ENCODE assay signal across 16 mouse cellular contexts in the genomic region with DNA sequence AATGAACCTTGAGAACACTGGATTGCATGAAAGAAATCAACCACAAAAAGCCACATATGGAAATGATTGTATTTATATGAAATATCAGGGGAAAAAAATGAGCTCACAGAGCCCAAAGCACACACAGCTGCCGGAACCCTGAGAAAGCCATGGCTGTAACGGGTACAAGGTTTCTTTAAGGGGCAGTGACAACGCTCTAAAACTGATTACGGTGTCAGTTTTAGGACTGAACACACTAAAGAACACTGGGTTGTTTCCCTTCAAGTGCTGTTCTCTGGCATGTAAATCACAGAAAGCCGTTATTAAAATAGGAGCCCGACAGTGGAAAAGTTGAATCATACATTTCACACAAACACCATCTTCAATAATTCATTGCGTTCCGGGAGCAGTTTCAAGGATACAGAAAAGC. TPM values are rescaled to one million over a fixed set of nuclear protein-coding genes. Genes with fewer than 3 reads are reported as not detected.
A peak's percentile ranks its signal among the peaks of the same experiment; 100 is the strongest.
DNase-seq lines count a peak whose midpoint lies in the region; ATAC-seq and TF ChIP-seq lines count a peak whose summit lies in the region.
"Had no signal": no experiment of that assay in that cellular context is flagged by ENCODE, and none has a peak within 500 bp of the region (broad histone marks: within the 10 kb centered on the region; RNA-seq: fewer than 3 reads in every experiment).

No protein-coding gene starts in this region.

- no peaks in the 10 kb centered on the region for H3K27me3 ChIP-seq in intestine, embryonic 14.5 days (replicated peaks; ENCODE audit: control insufficient read depth, insufficient read depth, low read length)
- no peaks in the 10 kb centered on the region for H3K27me3 ChIP-seq in intestine, postnatal 0 days (replicated peaks; ENCODE audit: control insufficient read depth, insufficient read depth, low read length)
- H3K27me3 ChIP-seq in midbrain, embryonic 14.5 days (ENCODE audit: control insufficient read depth, insufficient read depth, low read length) = no peaks in the 10 kb centered on the region
- H3K27me3 ChIP-seq in midbrain, embryonic 15.5 days (replicated peaks) = no peaks in the 10 kb centered on the region
- H3K27me3 ChIP-seq: forebrain, embryonic 15.5 days; liver, embryonic 15.5 days; midbrain, embryonic 12.5 days; neural tube, embryonic 13.5 days had no signal

- H3K4me1 ChIP-seq in intestine, embryonic 14.5 days (replicated peaks; ENCODE audit: control insufficient read depth, insufficient read depth, low read length) = peaks cover 48% of the 10 kb centered on the region
- H3K4me1 ChIP-seq in intestine, postnatal 0 days (replicated peaks; ENCODE audit: control insufficient read depth, insufficient read depth, low read length) = peaks cover 6% of the 10 kb centered on the region; the same call in 1 of the 2 replicates
- 0 out of 2 replicates have a peak, but pooled peaks cover 3% of the 10 kb centered on the region for H3K4me1 ChIP-seq in midbrain, embryonic 14.5 days (ENCODE audit: control insufficient read depth, insufficient read depth, low read length)
- no peaks in the 10 kb centered on the region for H3K4me1 ChIP-seq in midbrain, embryonic 15.5 days
- H3K4me1 ChIP-seq: liver, embryonic 15.5 days had no signal

- no peaks in the 10 kb centered on the region for H3K9me3 ChIP-seq in intestine, embryonic 14.5 days (ENCODE audit: control insufficient read depth, low read length)
- H3K9me3 ChIP-seq in intestine, postnatal 0 days (ENCODE audit: control insufficient read depth) = no peaks in the 10 kb centered on the region
- H3K9me3 ChIP-seq in midbrain, embryonic 14.5 days (ENCODE audit: control insufficient read depth, low read length) = no peaks in the 10 kb centered on the region
- no peaks in the 10 kb centered on the region for H3K9me3 ChIP-seq in midbrain, embryonic 15.5 days
- H3K9me3 ChIP-seq: forebrain, embryonic 15.5 days; liver, embryonic 15.5 days; midbrain, embryonic 12.5 days; neural tube, embryonic 13.5 days had no signal

- no peaks in the 10 kb centered on the region for H3K36me3 ChIP-seq in intestine, embryonic 14.5 days (ENCODE audit: control insufficient read depth, insufficient read depth, low read length)
- no peaks in the 10 kb centered on the region for H3K36me3 ChIP-seq in intestine, postnatal 0 days (ENCODE audit: control insufficient read depth, insufficient read depth)
- no peaks in the 10 kb centered on the region for H3K36me3 ChIP-seq in midbrain, embryonic 14.5 days (ENCODE audit: control insufficient read depth, insufficient read depth, low read length)
- no peaks in the 10 kb centered on the region for H3K36me3 ChIP-seq in midbrain, embryonic 15.5 days (replicated peaks)
- H3K36me3 ChIP-seq: forebrain, embryonic 15.5 days; liver, embryonic 15.5 days; midbrain, embryonic 12.5 days; neural tube, embryonic 13.5 days had no signal

- peak overlapping the region; percentile 13; the same call in 1 of the 2 replicates for H3K4me2 ChIP-seq in intestine, embryonic 14.5 days (ENCODE audit: low read length)
- H3K4me2 ChIP-seq in intestine, postnatal 0 days (replicated peaks; ENCODE audit: low read depth) = no peak overlapping the region
- no peak overlapping the region for H3K4me2 ChIP-seq in midbrain, embryonic 14.5 days (ENCODE audit: low read length)
- no peak overlapping the region for H3K4me2 ChIP-seq in midbrain, embryonic 15.5 days
- H3K4me2 ChIP-seq: forebrain, embryonic 15.5 days; liver, embryonic 15.5 days; midbrain, embryonic 12.5 days; neural tube, embryonic 13.5 days had no signal

- H3K27ac ChIP-seq in intestine, embryonic 14.5 days (ENCODE audit: low read depth) = peak overlapping the region; percentile 60; the same call in 1 of the 2 replicates
- H3K27ac ChIP-seq in intestine, postnatal 0 days (ENCODE audit: low read depth, low read length) = no peak overlapping the region
- no peak overlapping the region for H3K27ac ChIP-seq in midbrain, embryonic 14.5 days (replicated peaks; ENCODE audit: low read depth, low read length)
- no peak overlapping the region for H3K27ac ChIP-seq in midbrain, embryonic 15.5 days
- H3K27ac ChIP-seq: forebrain, embryonic 15.5 days; liver, embryonic 15.5 days; midbrain, embryonic 12.5 days; neural tube, embryonic 13.5 days had no signal

- TF ChIP-seq CTCF in intestine, postnatal 0 days (IDR thresholded peaks at IDR 0.05; ENCODE audit: low read depth) = no peak

- 40% methylated on average over 8 of the region's 8 CpGs for WGBS in intestine, embryonic 14.5 days
- WGBS in intestine, postnatal 0 days = 60% methylated on average over 8 of the region's 8 CpGs
- whole genome bisulfite sequencing in midbrain, embryonic 14.5 days = 83% methylated on average over 8 of the region's 8 CpGs
- WGBS in midbrain, embryonic 15.5 days = 69% methylated on average over 8 of the region's 8 CpGs

- DNase-seq in intestine, embryonic 14.5 days (ENCODE audit: low spot score) = no peak
- peak; percentile 42 for DNase-seq in midbrain, embryonic 14.5 days
- DNase-seq in forelimb bud, embryonic 11.5 days (ENCODE audit: low read depth, low spot score) = peak; percentile 72
- DNase-seq in retina, postnatal 1 day = no peak
- no peak for DNase-seq in embryo, embryonic 10 days (ENCODE audit: low spot score)
- DNase-seq: adrenal gland, postnatal 14 days; cerebellum, adult 11-12 months; gastrocnemius, postnatal 36 days; right cerebral cortex, adult 18-20 months; thymus, postnatal 25 days had no signal

- H3K9ac ChIP-seq in intestine, embryonic 14.5 days (ENCODE audit: low read length) = no peak overlapping the region
- H3K9ac ChIP-seq in intestine, postnatal 0 days (ENCODE audit: low read depth, low read length) = no peak overlapping the region
- H3K9ac ChIP-seq in midbrain, embryonic 14.5 days (replicated peaks; ENCODE audit: low read length) = no peak overlapping the region
- H3K9ac ChIP-seq in midbrain, embryonic 15.5 days = no peak overlapping the region
- H3K9ac ChIP-seq: forebrain, embryonic 15.5 days; liver, embryonic 15.5 days; midbrain, embryonic 12.5 days; neural tube, embryonic 13.5 days had no signal

- ATAC-seq in intestine, embryonic 14.5 days (replicated peaks; ENCODE audit: low FRiP score, low TSS enrichment, low read depth) = no peak
- no peak for ATAC-seq in intestine, postnatal 0 days
- no peak for ATAC-seq in midbrain, embryonic 14.5 days (ENCODE audit: low FRiP score, low TSS enrichment)
- no peak for ATAC-seq in midbrain, embryonic 15.5 days (replicated peaks)
- ATAC-seq: forebrain, embryonic 15.5 days had no signal

- no peak overlapping the region for H3K4me3 ChIP-seq in intestine, embryonic 14.5 days (ENCODE audit: low read depth, low read length)
- H3K4me3 ChIP-seq in intestine, postnatal 0 days (ENCODE audit: low read depth, low read length) = no peak overlapping the region
- no peak overlapping the region for H3K4me3 ChIP-seq in midbrain, embryonic 14.5 days (replicated peaks; ENCODE audit: low read depth, low read length)
- H3K4me3 ChIP-seq in midbrain, embryonic 15.5 days = no peak overlapping the region
- H3K4me3 ChIP-seq: forebrain, embryonic 15.5 days; liver, embryonic 15.5 days; midbrain, embryonic 12.5 days; neural tube, embryonic 13.5 days had no signal

RNA-seq across cellular contexts. Expression of a gene that starts 19.4 kb away (rescaled TPM):
- 15.5 and 18.5 TPM in 2 replicates for polyA plus RNA-seq in intestine, embryonic 14.5 days (2014; fragmentation: Nextera tagmentation; extraction: Ambion mirVana)
- polyA plus RNA-seq in intestine, postnatal 0 days (2015; fragmentation: Nextera tagmentation; extraction: Ambion mirVana) = 8.3 and 9.8 TPM in 2 replicates
- polyA plus RNA-seq in midbrain, embryonic 14.5 days (2014; fragmentation: Nextera tagmentation; extraction: Ambion mirVana) = 0.82 and 3.2 TPM in 2 replicates
- 3.2 and 3.7 TPM in 2 replicates for polyA plus RNA-seq in midbrain, embryonic 15.5 days (2015; fragmentation: Nextera tagmentation; extraction: Ambion mirVana)

Comparison
In these comparisons a context has a peak if more than half of its experiments do, and no peak if none do; other contexts are left out.
1. DNase-seq: peak in midbrain, embryonic 14.5 days (single experiment) and forelimb bud, embryonic 11.5 days (single experiment); none in intestine, embryonic 14.5 days (single experiment), retina, postnatal 1 day (single experiment) and embryo, embryonic 10 days (single experiment).